Mouse (Mus musculus) myocyte (in vitro differentiated cells): ENCODE data around the gene Tent4a.

Experiments
- E2F4 ChIP-seq: IDR thresholded peaks from one replicate; pipeline ENCODE4 v1.6.1; 2011; ENCODE audit warnings: mild to moderate bottlenecking, control low read depth, moderate library complexity; ENCODE audit not compliant: insufficient read depth
- POLR2A ChIP-seq: IDR thresholded peaks from one replicate; pipeline ENCODE4 v1.6.1; 2011; ENCODE audit warnings: low read depth, mild to moderate bottlenecking, control low read depth, moderate library complexity; ENCODE audit not compliant: insufficient read length

DNA sequence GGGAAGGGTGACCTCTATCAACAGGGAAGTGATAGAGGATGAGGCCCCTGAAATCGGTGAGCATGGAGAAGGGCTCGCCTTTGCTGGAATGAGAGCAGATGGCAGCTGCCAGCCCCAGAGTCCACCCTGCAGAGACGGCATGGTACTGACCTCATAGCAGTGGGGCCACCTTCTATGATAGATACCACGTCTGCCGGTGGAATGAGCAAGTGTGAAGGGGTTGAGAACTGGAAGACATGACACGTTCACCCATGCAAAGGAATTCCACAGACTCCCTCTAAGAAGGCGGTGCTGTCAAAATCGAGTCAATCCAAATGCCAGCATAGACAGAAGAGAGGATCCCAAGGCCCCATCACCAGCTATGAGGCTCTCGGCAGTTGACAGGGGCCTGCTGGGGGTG lies 19.8 kb upstream of the Tent4a start:
- TF ChIP-seq E2F4 = no peak
- TF ChIP-seq POLR2A = no peak
